Mouse (Mus musculus) bone marrow, adult 2 months (tissue): ENCODE data around the gene Yipf3.

Experiments used
- CTCF ChIP-seq: fragments of 200-500 bp; IDR thresholded peaks from 2 replicates; pipeline ENCODE4 v1.5.1; 2011; ENCODE audit warnings: low read length, control low read depth; ENCODE audit not compliant: control insufficient read depth, insufficient read depth
- POLR2A ChIP-seq: fragments of 200-500 bp; IDR thresholded peaks from 2 replicates; pipeline ENCODE4 v1.6.1; 2011; ENCODE audit warnings: low read depth, mild to moderate bottlenecking, control low read depth, low read length, borderline replicate concordance; ENCODE audit not compliant: control insufficient read depth

DNA sequence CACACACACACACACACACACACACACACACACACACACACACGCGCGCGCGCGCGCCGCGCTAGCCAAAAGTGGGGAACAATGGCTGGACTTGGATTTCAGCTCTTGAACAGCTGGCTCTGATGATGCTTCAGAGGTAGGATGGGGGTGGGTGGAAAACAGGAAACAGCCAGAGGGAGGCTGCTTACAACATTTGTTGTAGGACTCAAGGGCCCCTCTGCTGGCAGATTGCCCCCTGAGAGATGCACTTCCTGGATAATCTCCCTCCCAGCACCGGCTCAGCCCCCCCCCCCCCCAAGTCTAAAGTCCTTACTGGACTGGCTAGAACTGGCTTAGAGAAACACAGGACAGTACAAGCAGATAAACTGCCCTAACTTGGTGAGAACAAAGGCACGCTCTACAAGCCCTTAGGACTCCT is 39.8 kb downstream of the Yipf3 start:
- TF ChIP-seq CTCF (no peak), POLR2A (no peak)
